Mouse (Mus musculus): ENCODE data around the gene Atp9a. TPM values are rescaled to one million over a fixed set of nuclear protein-coding genes. Genes with fewer than 3 reads are reported as not detected.
A peak's percentile ranks its signal among the peaks of the same experiment; 100 is the strongest.

Atp9a gene
- total RNA-seq, 2 experiments from 2014 or later, result 14.9 to 16.9 TPM

DNA sequence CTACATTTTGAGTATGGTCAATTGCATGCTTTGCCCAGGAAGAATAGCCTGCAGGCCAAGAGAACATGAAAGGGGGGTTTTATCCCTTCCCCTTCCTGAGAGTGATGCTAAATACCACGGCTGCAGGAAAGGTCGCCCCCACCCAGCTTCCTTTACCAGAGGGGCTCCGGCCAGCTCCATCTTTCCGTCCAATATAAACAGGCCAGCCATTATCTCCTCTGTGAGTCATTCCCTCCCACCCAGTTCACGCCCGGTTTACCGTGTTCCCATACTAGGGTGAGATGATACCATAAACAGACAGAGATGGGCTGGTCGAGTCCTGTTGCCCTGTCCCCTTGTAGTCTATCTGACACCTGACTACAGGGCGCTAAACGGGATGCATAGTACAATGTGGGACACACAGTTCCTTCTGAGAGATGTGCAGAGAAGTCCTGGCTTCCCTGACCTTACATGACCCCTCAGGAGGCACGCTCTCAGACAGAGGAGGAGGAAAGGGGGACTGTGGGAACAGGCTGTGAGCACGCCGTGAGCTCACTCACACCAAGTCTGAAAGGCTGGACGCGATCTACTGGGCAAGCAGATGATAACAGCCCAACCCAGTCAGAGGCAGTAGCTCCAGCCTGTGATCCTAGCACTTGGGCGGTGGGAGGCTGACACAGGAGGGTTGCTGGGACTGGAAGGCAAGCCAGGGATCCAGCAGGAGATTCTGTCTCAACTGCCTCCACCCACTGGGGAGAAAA is 85.5 kb downstream of the Atp9a start:
- intact Hi-C loops (cut with DNase I; ENCODE audit: low total_unique reads), result no loop called here
- no peak for DNase-seq

DNA sequence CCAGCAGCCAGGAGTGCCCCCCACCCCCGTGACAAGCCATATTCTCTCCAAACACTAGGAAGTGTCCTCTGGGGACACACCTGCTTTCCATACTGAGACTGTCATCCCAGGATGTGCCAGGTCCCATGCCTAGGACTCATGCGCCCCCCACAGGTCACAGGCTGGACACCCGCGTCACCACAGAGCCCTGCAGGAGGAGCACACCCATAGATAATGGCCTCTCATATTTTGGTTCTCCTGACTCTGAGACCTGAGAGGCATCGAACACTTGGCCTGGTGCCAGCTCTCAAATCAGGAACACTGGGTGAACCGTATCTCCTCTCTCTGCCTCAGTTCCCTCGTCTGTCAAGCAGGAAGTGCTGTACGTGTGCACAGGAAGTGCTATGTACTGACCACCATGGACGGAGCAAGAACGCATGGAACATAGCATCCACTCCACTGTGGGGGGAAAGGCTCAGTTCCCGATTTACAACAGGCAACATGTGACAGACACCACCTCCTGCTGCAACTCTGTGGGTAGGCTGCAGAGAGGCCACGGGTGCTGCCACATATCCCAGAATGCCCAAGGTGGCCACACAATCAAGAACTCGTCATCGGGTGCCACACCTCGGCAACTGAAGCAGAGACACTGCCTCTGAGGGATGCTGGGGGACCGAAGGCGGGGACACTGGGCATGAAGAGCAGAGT is 87.1 kb downstream of the Atp9a start:
- no peak for DNase-seq
- intact Hi-C loops (cut with DNase I; ENCODE audit: low total_unique reads), result no loop called here

- no peak for DNase-seq
- intact Hi-C loops (cut with DNase I; ENCODE audit: low total_unique reads), result no loop called here
Observed at GRCm38 (mm10) chr2:168654482-168654881, 87.7 kb downstream of the Atp9a start.

DNA sequence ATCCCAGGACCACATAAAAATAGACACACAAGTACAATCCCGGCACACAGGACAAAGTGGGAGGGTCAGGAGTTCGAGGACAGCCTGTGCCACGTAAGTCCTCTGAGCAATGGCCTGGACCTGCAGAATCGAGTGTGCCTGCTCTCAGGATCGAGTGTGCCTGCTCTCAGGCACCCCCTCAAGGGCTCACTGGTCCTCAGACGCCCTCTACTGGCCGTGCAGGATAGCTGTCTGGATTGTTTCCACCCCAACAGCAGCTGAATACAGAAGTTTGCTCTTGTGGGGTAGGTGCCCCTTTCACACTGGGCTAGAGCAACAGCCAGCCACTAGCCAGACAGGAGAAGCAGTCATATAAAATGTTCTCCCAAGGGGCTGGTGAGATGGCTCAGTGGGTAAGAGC is 90.5 kb downstream of the Atp9a start:
- intact Hi-C loops (cut with DNase I; ENCODE audit: low total_unique reads), result no loop called here
- no peak for DNase-seq

DNA sequence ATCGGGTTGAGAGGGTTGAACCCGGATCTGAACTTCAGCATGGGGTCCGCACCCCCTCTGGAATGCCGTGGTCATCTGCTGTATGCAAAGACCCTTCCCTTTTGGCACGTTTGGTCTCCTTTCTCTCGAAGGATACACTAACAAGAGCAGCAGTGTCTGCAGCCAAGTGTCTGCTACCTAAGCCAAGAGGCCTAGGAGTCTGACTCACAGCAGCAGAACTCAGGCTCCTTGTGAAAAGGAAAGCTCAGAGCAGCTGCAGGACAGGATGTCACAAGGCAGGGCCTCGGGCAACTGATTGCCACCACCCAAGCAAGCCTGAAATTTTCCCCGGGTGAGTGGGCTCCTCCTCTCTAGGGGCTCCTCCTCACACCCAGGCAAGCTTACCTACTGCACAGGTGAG is 94.0 kb downstream of the Atp9a start:
- intact Hi-C loops (cut with DNase I; ENCODE audit: low total_unique reads), result loop anchor here (10.0 kb wide), 1 partner anchor 373 kb away; no protein-coding TSS in a partner anchor

GRCm38 (mm10) chr2:168644855-168645254 is 97.4 kb downstream of the Atp9a start:
- DNase-seq, result no peak
- intact Hi-C loops (cut with DNase I; ENCODE audit: low total_unique reads), result loop anchor here (10.0 kb wide), 1 partner anchor 370 kb away; no protein-coding TSS in a partner anchor

More for the DNA sequence above, 94.0 kb downstream of the Atp9a start:
- no peak for DNase-seq

GRCm38 (mm10) chr2:168643524-168644177 is 98.6 kb downstream of the Atp9a start:
- intact Hi-C loops (cut with DNase I; ENCODE audit: low total_unique reads), result loop anchor here (10.0 kb wide), 1 partner anchor 369 kb away; no protein-coding TSS in a partner anchor
- no peak for DNase-seq

DNA sequence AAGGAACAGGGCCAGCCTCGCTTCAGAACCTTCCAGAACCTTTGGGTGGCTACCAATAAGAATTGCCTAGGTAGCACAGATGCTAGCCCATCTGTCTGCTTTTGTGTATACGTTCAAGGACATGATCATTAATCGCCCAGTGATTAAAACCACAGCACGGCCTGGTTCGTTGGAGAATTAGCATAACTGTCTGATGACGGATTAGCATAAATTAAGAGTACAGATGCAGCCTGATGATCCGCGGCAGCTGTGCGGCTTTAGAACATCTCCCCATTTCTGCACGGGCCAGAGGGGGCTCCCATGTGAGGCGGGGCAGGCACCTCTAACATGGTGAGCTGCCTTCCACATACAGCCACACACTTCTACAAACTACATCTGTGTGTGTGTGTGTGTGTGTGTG is 100.0 kb downstream of the Atp9a start:
- DNase-seq, result no peak
- intact Hi-C loops (cut with DNase I; ENCODE audit: low total_unique reads), result loop anchor here (10.0 kb wide), 1 partner anchor 367 kb away; no protein-coding TSS in a partner anchor

- intact Hi-C loops (cut with DNase I; ENCODE audit: low total_unique reads), result loop anchor here (10.0 kb wide), 1 partner anchor 366 kb away; no protein-coding TSS in a partner anchor
- no peak for DNase-seq
Observed at GRCm38 (mm10) chr2:168640460-168640859, 101.7 kb downstream of the Atp9a start.

- no peak for DNase-seq
- intact Hi-C loops (cut with DNase I; ENCODE audit: low total_unique reads), result loop anchor here (10.0 kb wide), 1 partner anchor 380 kb away; no protein-coding TSS in a partner anchor
Observed at GRCm38 (mm10) chr2:168634881-168635280, 107.3 kb downstream of the Atp9a start.

DNA sequence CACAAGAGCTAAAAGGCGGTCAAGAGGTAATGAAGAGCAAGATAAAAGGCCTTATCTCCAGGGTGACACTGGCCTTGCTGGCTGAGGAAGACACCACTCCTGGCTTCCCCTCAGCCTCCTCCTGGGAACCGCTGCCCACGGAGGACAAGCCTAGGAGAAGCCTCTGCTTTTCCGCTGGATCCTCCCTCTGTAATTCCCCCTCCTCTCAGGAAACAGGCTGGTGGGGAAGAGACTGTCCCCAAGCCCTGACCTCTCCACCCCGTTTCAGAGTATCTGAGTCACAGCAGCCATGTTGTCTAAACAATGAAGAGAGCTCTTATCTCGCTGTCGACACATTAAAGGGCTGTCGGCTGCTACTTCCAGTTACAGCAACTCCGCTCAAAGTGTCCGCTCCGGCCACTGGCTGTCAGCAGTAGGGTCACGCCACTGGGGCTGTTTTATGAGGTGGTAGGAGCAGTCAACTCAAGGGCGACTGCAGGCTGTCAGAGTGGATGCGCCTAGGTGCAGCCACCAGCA is 108.8 kb downstream of the Atp9a start:
- no peak for DNase-seq
- intact Hi-C loops (cut with DNase I; ENCODE audit: low total_unique reads), result loop anchor here (10.0 kb wide), 1 partner anchor 379 kb away; no protein-coding TSS in a partner anchor

- intact Hi-C loops (cut with DNase I; ENCODE audit: low total_unique reads), result loop anchor here (10.0 kb wide), 1 partner anchor 378 kb away; no protein-coding TSS in a partner anchor
- DNase-seq, result no peak
Observed at GRCm38 (mm10) chr2:168632543-168632942, 109.7 kb downstream of the Atp9a start.

GRCm38 (mm10) chr2:168628787-168629186 is 113.4 kb downstream of the Atp9a start:
- DNase-seq, result peak; percentile 84
- intact Hi-C loops (cut with DNase I; ENCODE audit: low total_unique reads), result no loop called here

DNA sequence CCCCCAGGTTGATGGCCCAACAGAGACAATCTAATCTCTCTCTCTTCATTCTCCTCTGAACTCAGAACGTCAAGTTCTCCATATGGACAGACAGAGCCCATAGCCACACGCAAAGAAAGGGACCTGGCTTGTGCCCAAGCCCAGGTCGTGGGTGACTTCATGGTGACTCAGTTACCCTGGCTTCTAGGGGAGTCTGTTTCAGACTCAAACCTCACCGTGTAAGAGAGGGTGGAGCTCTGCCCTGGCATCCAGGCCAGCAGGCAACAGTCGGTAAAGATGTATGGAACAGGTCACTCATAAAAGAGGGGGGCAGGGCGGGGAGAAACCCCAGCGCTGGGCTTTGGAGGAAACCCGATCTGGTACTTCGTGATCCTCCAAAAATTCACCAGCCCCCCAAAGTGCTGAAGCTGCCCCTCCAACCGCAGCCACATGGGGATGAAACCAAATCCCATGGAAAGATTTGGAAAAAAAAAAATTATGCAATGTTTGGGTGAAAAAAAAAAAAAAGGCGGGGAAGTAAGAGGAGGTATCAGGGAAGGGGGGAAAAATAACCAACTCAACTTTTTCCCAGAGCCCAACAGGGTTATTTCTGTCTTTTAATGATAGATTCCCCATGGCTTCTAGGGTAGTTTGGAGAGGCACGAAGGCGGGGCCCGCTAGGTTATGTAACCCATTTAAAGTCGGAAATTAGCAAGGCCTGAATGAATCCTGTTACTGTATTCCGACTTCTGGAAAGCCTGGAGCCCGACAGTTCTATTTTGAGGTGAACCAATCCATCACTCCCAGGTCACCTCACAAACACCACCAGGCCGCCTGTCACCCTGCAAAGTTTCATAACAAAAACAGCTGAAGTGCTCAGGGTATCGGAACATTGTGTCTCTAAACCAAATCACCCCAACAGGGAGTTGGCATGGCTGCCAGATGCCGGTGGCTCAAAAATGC is 114.1 kb downstream of the Atp9a start:
- no peak for DNase-seq
- intact Hi-C loops (cut with DNase I; ENCODE audit: low total_unique reads), result no loop called here

- no peak for DNase-seq
- intact Hi-C loops (cut with DNase I; ENCODE audit: low total_unique reads), result no loop called here
Observed at GRCm38 (mm10) chr2:168626385-168626784, 115.8 kb downstream of the Atp9a start.

GRCm38 (mm10) chr2:168625091-168625490 is 117.1 kb downstream of the Atp9a start:
- intact Hi-C loops (cut with DNase I; ENCODE audit: low total_unique reads), result no loop called here
- DNase-seq, result no peak

GRCm38 (mm10) chr2:168621111-168621802 is 121.0 kb downstream of the Atp9a start:
- intact Hi-C loops (cut with DNase I; ENCODE audit: low total_unique reads), result no loop called here
- DNase-seq, result no peak

- intact Hi-C loops (cut with DNase I; ENCODE audit: low total_unique reads), result no loop called here
- no peak for DNase-seq
Observed at GRCm38 (mm10) chr2:168618205-168618717, 123.9 kb downstream of the Atp9a start.
